Mouse (Mus musculus): Measurements from ENCODE around the gene Tigd4. TPM values are rescaled to one million over a fixed set of nuclear protein-coding genes. Genes with fewer than 3 reads are reported as not detected.
A peak's percentile ranks its signal among the peaks of the same experiment; 100 is the strongest.

The Tigd4 gene
- polyA plus RNA-seq, 1 experiment: 0.04 TPM

DNA sequence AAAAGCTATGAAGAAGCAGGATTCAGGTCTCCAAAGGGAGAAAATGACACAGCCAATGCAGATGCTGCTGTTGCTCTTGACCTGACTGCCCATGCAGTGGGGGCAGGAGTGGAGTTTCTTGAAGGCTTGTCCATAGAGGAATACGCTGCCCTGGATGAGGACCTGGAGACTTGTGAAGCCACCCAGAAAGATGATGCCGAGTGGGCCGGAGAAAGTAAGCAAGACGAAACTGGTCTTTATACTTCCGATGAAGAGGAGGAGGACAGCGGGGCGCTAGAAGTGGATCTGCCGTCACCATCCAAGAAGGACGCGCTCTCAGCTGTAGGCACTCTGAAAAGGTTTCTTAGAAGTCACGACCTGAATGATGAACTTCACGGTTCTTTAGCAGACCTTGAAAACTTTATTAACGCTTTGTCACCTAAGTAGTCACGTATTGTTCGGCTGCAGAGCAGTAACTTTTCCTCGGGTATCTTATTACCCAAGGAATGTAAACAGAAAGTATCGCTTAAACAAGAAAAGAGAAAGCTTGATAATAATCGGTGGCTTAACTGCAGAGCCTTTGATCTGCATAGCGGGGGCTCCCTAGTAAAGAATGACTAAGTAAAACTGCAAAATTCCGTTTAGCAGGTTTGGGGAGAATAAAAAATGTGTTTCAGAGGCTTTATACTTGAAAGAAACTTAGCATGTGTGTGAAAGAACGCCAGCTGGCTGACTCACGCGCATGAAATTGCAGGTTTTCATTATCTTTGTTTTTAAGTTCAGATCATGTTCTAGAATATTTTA is 1.7 kb downstream of the Tigd4 start:
- Histone ChIP-seq H3K27ac (ENCODE audit: insufficient read depth, low read depth, low read length) (peak overlapping the region; percentile 58; the same call in 1 of the 2 replicates), H3K27me3 (ENCODE audit: control insufficient read depth, insufficient read depth, low read length) (no peaks in the 10 kb centered on the region), H3K4me1 (ENCODE audit: control insufficient read depth, insufficient read depth, insufficient read length, low read length) (peaks cover 2% of the 10 kb centered on the region; the same call in 1 of the 2 replicates), H3K36me3 (ENCODE audit: control insufficient read depth, insufficient read depth, low read length) (no peaks in the 10 kb centered on the region), H3K4me3 (ENCODE audit: low read depth, low read length) (peak overlapping the region; percentile 57)
- 2% methylated on average over 23 of the region's 23 CpGs for WGBS
- TF ChIP-seq CTCF (IDR thresholded peaks at IDR 0.05; ENCODE audit: extremely low read depth, insufficient read length, insufficient replicate concordance, low read depth, low read length) (no peak), POLR2A (IDR thresholded peaks at IDR 0.05; ENCODE audit: low read depth, low read length) (no peak)

DNA sequence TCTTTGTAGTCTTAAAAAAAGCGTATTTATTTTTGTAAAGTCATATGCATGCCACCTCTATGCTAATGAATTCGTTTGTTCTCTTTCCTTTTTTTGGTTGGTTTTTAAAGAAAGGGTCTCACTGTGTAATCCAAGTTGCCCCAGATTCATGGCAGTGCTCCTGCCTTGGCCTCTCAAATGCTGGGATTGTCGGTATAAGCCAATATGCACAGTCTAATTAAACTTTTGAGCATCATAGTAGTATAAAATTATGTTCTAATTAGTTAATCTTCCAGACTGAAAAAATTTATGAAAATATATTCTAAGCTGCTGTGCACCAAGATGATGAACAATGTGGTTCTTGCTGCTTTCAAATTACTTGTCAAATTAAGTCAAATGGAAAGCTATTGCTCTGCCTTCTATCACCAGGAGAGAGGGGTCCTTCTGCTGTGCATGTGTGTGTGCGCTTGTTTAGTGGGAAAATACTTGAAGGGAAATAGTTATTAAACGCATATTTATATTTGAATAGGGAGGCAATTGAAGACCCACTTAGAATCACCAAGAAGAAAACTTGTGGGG is 2.4 kb downstream of the Tigd4 start:
- WGBS: 42% methylated on average over 5 of the region's 5 CpGs
- Histone ChIP-seq H3K27ac (ENCODE audit: insufficient read depth, low read depth, low read length) (no peak overlapping the region), H3K4me3 (ENCODE audit: low read depth, low read length) (no peak overlapping the region)

DNA sequence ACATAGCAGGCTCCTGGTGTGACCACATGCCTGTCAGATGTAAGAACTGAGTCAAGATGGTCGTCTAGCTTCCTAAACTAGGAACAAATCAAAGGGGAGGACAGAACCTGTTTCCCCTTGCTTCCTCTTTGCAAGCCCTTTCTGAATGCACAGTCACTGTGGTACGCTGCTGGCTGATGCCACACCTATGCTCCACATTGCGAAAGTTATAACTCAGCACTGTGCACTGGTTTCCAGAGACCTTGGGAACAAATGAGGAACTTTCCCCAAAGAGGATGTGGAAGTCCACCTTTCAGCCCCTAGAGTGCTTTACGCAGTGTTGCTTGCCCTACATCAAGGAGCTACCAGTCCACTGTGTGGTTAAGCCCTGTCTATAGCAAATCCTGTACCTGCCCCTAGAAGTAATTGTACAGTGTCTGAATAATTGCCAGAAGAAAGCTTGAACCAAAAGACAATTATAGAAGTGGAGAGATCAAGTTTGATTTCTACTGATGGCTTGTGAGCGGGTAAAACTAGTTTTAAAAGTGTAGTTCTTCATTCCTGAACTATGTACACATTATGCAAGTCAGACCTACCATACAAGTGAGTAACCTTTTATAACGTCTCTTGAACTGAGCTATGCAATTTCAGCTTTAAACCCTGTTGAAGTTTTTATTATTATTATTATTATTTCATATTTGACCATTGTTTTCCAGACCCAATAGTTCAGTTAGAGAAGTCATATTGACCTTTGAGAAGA is 4.8 kb downstream of the Tigd4 start:
- H3K4me3 ChIP-seq (ENCODE audit: low read depth, low read length): no peak overlapping the region
- peaks cover 6% of the 10 kb centered on the region; the same call in 1 of the 2 replicates for H3K4me1 ChIP-seq (ENCODE audit: control insufficient read depth, insufficient read depth, insufficient read length, low read length)
- no peaks in the 10 kb centered on the region for H3K36me3 ChIP-seq (ENCODE audit: control insufficient read depth, insufficient read depth, low read length)
- H3K27me3 ChIP-seq (ENCODE audit: control insufficient read depth, insufficient read depth, low read length): no peaks in the 10 kb centered on the region
- no peak for TF ChIP-seq CTCF (IDR thresholded peaks at IDR 0.05; ENCODE audit: extremely low read depth, insufficient read length, insufficient replicate concordance, low read depth, low read length)
- TF ChIP-seq POLR2A (IDR thresholded peaks at IDR 0.05; ENCODE audit: low read depth, low read length): no peak
- no peak overlapping the region for H3K27ac ChIP-seq (ENCODE audit: insufficient read depth, low read depth, low read length)
- 64% methylated on average over 6 of the region's 6 CpGs for WGBS

More for the DNA sequence above, 2.4 kb downstream of the Tigd4 start:
- no peaks in the 10 kb centered on the region for H3K36me3 ChIP-seq (ENCODE audit: control insufficient read depth, insufficient read depth, low read length)
- peaks cover 2% of the 10 kb centered on the region; the same call in 1 of the 2 replicates for H3K4me1 ChIP-seq (ENCODE audit: control insufficient read depth, insufficient read depth, insufficient read length, low read length)
- no peaks in the 10 kb centered on the region for H3K27me3 ChIP-seq (ENCODE audit: control insufficient read depth, insufficient read depth, low read length)
- TF ChIP-seq POLR2A (IDR thresholded peaks at IDR 0.05; ENCODE audit: low read depth, low read length) (no peak), CTCF (IDR thresholded peaks at IDR 0.05; ENCODE audit: extremely low read depth, insufficient read length, insufficient replicate concordance, low read depth, low read length) (no peak)

DNA sequence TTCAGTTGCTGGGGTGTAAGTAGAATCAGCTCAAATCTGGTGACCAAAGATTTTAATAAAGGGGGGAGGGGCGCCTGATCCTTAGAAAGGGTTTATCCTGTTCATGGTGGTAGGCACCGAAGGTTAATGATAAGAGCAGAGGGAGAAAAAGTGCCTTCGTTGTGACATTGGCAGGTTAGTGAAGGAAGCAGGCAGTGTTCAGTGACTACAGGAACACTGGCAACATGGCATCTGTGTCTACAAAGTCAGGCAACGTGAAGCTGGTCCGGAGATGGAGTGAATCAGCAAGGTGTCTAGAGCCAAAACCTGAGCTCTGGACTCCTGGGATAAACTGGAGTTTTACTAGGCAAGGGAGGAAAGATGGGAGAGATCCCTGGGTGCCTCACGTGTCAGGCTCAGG is 5.4 kb downstream of the Tigd4 start:
- Histone ChIP-seq H3K27ac (ENCODE audit: insufficient read depth, low read depth, low read length) (no peak overlapping the region), H3K27me3 (ENCODE audit: control insufficient read depth, insufficient read depth, low read length) (no peaks in the 10 kb centered on the region), H3K36me3 (ENCODE audit: control insufficient read depth, insufficient read depth, low read length) (no peaks in the 10 kb centered on the region), H3K4me1 (ENCODE audit: control insufficient read depth, insufficient read depth, insufficient read length, low read length) (peaks cover 8% of the 10 kb centered on the region; the same call in 1 of the 2 replicates), H3K4me3 (ENCODE audit: low read depth, low read length) (no peak overlapping the region)
- WGBS: 86% methylated on average over 6 of the region's 6 CpGs
- no peak for TF ChIP-seq CTCF (IDR thresholded peaks at IDR 0.05; ENCODE audit: extremely low read depth, insufficient read length, insufficient replicate concordance, low read depth, low read length)
- TF ChIP-seq POLR2A (IDR thresholded peaks at IDR 0.05; ENCODE audit: low read depth, low read length): no peak

DNA sequence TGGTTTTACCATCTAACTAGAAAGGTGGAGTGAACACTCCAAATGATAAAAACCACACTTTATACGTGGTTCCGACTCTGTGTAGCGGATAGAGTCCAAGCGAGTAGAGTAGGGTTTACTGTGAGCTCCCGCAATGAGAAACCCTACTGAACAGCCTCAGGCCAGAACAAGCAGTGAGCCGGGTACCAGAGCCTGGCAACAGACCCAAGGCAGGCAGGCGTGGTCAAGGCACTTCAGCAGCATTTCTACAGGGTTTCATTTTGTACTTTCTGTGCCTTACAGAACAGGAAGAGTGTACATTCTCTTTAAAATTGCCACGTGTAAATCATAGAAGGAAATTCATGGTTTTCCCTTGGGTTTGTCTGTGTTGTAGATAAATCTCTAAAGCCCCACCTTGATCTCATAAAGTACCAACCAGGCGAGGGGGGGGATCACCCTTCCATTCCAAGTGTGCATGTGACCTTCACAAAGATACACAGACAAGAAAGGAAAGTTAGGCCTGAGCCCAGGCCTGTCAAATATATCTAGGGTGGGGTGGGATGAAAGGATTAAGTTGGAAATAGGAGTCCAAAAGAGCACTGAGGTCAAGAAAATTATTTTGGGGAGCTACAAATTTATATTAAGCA is 8.6 kb downstream of the Tigd4 start:
- no peak for TF ChIP-seq CTCF (IDR thresholded peaks at IDR 0.05; ENCODE audit: extremely low read depth, insufficient read length, insufficient replicate concordance, low read depth, low read length)
- no peak for TF ChIP-seq POLR2A (IDR thresholded peaks at IDR 0.05; ENCODE audit: low read depth, low read length)
- Histone ChIP-seq H3K27me3 (ENCODE audit: control insufficient read depth, insufficient read depth, low read length) (no peaks in the 10 kb centered on the region), H3K27ac (ENCODE audit: insufficient read depth, low read depth, low read length) (no peak overlapping the region), H3K4me1 (ENCODE audit: control insufficient read depth, insufficient read depth, insufficient read length, low read length) (peaks cover 10% of the 10 kb centered on the region; the same call in 1 of the 2 replicates), H3K4me3 (ENCODE audit: low read depth, low read length) (no peak overlapping the region), H3K36me3 (ENCODE audit: control insufficient read depth, insufficient read depth, low read length) (no peaks in the 10 kb centered on the region)
- WGBS: 70% methylated on average over 9 of the region's 9 CpGs

DNA sequence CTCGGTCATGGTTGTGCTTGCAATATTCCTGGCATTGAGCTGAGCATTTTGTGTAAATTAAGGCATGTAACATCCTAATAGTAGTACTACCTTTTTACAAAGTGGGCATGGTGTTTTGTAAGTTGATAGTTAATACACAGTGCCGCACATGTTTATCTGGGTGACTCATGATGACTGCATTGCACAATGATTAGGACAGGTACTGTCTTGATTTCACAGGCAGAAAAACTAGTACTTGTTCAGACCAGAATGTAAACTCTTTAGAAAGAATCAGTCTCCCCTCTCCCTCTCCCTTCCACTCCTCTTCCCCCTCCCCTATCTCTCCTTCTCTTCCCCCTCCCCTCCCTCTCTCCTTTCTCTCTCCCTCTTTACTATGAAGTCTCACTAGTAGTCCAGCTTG is 9.4 kb downstream of the Tigd4 start:
- H3K4me3 ChIP-seq (ENCODE audit: low read depth, low read length): no peak overlapping the region
- H3K27ac ChIP-seq (ENCODE audit: insufficient read depth, low read depth, low read length): peak overlapping the region; percentile 37; the same call in 1 of the 2 replicates

More for the DNA sequence above, 9.4 kb downstream of the Tigd4 start:
- no peak for TF ChIP-seq CTCF (IDR thresholded peaks at IDR 0.05; ENCODE audit: extremely low read depth, insufficient read length, insufficient replicate concordance, low read depth, low read length)
- TF ChIP-seq POLR2A (IDR thresholded peaks at IDR 0.05; ENCODE audit: low read depth, low read length): no peak
- Histone ChIP-seq H3K4me1 (ENCODE audit: control insufficient read depth, insufficient read depth, insufficient read length, low read length) (peaks cover 12% of the 10 kb centered on the region; the same call in 1 of the 2 replicates), H3K36me3 (ENCODE audit: control insufficient read depth, insufficient read depth, low read length) (no peaks in the 10 kb centered on the region), H3K27me3 (ENCODE audit: control insufficient read depth, insufficient read depth, low read length) (no peaks in the 10 kb centered on the region)
- 74% methylated on average over 2 of the region's 2 CpGs for WGBS

Data from small intestine, adult 2 months (tissue).